In genomic region chr12:73617652-73618051, GRCm38 (mm10) we compare ENCODE assay signal across 9 mouse cellular contexts. TPM values are rescaled to one million over a fixed set of nuclear protein-coding genes. Genes with fewer than 3 reads are reported as not detected.
A peak's percentile ranks its signal among the peaks of the same experiment; 100 is the strongest.
DNase-seq lines count a peak whose midpoint lies in the region; ATAC-seq lines count a peak whose summit lies in the region.
"Had no signal": no experiment of that assay in that cellular context is flagged by ENCODE, and none has a peak within 500 bp of the region (broad histone marks: within the 10 kb centered on the region; RNA-seq: fewer than 3 reads in every experiment).

No protein-coding gene starts in this region.

- H3K4me2 ChIP-seq in kidney, embryonic 16.5 days (replicated peaks; ENCODE audit: low read depth, low read length), result no peak overlapping the region
- H3K4me2 ChIP-seq: limb, embryonic 12.5 days had no signal

- 40% methylated on average over 10 of the region's 10 CpGs for WGBS in kidney, embryonic 16.5 days

- no peaks in the 10 kb centered on the region for H3K9me3 ChIP-seq in kidney, embryonic 16.5 days (ENCODE audit: low read length)

- H3K27ac ChIP-seq in kidney, embryonic 16.5 days (ENCODE audit: low read length), result peak overlapping the region; percentile 51
- H3K27ac ChIP-seq: limb, embryonic 12.5 days had no signal

- no peak overlapping the region for H3K9ac ChIP-seq in kidney, embryonic 16.5 days (replicated peaks; ENCODE audit: low read length)
- H3K9ac ChIP-seq: limb, embryonic 12.5 days had no signal

- no peaks in the 10 kb centered on the region for H3K27me3 ChIP-seq in kidney, embryonic 16.5 days (ENCODE audit: insufficient read depth, low read length)
- H3K27me3 ChIP-seq: limb, embryonic 12.5 days had no signal

- H3K4me1 ChIP-seq in kidney, embryonic 16.5 days (ENCODE audit: insufficient read depth, low read length), result no peaks in the 10 kb centered on the region; the same call in 1 of the 2 replicates

- peak; percentile 87 for ATAC-seq in kidney, embryonic 16.5 days (ENCODE audit: low FRiP score, low TSS enrichment)
- ATAC-seq in cerebellum, adult (ENCODE audit: insufficient number of reproducible peaks, low FRiP score, low TSS enrichment), result no peak

- no peaks in the 10 kb centered on the region for H3K36me3 ChIP-seq in kidney, embryonic 16.5 days (ENCODE audit: insufficient read depth, low read length)
- H3K36me3 ChIP-seq: limb, embryonic 12.5 days had no signal

- no peak overlapping the region for H3K4me3 ChIP-seq in kidney, embryonic 16.5 days (ENCODE audit: low read length)
- H3K4me3 ChIP-seq: limb, embryonic 12.5 days had no signal

- peak; percentile 29 for DNase-seq in adrenal gland, adult 8-10 months
- peak; percentile 50 for DNase-seq in heart, adult 8-10 months (ENCODE audit: low spot score)
- DNase-seq in ovary, postnatal 10 days (ENCODE audit: low spot score), result peak; percentile 11
- no peak for DNase-seq in thymus, postnatal 0 days (ENCODE audit: low spot score)
- no peak for DNase-seq in cerebellum, adult 8-10 months
- no peak for DNase-seq in retina, postnatal 1 day

RNA-seq across cellular contexts. Expression of gene Prkch, which starts 33.1 kb away (rescaled TPM):
- 10 to 100 TPM; 11.8 to 20.1 (median 17.1) TPM for total RNA-seq in adrenal gland, adult 8-10 months (2022)
- 10 to 100 TPM; 14.1 to 19.8 (median 15.4) TPM for total RNA-seq in heart, adult 8-10 months (2022)
- polyA plus RNA-seq in kidney, embryonic 16.5 days (2015; fragmentation: Nextera tagmentation; extraction: Ambion mirVana), result 9.8 and 10.5 TPM in 2 replicates
- polyA plus RNA-seq in thymus, postnatal 0 days (2015; fragmentation: Nextera tagmentation; extraction: Ambion mirVana), result 37.1 and 40.4 TPM in 2 replicates

Comparison
In these comparisons a context has a peak if more than half of its experiments do, and no peak if none do; other contexts are left out.
1. DNase-seq: peak in adrenal gland, adult 8-10 months (single experiment), heart, adult 8-10 months (single experiment) and ovary, postnatal 10 days (single experiment); none in thymus, postnatal 0 days (single experiment), cerebellum, adult 8-10 months (single experiment) and retina, postnatal 1 day (single experiment).